ENCODE assay signal across 17 mouse cellular contexts in the genomic region with DNA sequence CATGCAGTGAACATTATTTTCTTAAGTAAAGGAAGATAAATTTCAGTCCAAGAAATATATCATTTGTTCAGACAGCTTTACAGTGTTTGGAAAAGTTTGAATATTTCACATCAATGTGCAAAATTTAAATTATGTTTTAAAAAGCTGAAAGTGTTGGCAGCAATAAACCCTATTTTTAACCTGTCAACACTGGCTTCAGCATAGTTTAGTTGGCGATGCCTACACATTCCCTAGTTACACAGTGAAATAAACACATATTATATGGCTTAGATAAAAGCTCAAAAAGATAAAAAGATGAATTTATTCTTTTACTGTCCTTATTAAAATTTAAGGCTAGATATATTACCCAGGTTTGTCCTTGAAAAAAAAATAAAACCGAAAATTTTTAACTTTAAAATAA.
"Had no signal": no experiment of that assay in that cellular context is flagged by ENCODE, and none has a peak within 500 bp of the region (broad histone marks: within the 10 kb centered on the region; RNA-seq: fewer than 3 reads in every experiment).

No protein-coding gene starts in this region.

- H3K9me3 ChIP-seq: lung, embryonic 15.5 days; megakaryocyte, embryonic 14.5 days; midbrain, embryonic 13.5 days; midbrain, embryonic 15.5 days; neural tube, embryonic 12.5 days; stomach, embryonic 15.5 days had no signal

- H3K27ac ChIP-seq: lung, embryonic 15.5 days; macrophage; midbrain, embryonic 13.5 days; midbrain, embryonic 15.5 days; neural tube, embryonic 12.5 days; stomach, embryonic 15.5 days; stomach, postnatal 0 days had no signal

- DNase-seq: lung, adult 2 months; lung, postnatal 14 days; lung, postnatal 36 days; right cerebral cortex, postnatal 14 days; thymus, adult 18-20 months; thymus, postnatal 14 days; thymus, postnatal 36 days had no signal

- H3K36me3 ChIP-seq: lung, embryonic 15.5 days; midbrain, embryonic 13.5 days; midbrain, embryonic 15.5 days; neural tube, embryonic 12.5 days; stomach, embryonic 15.5 days had no signal

- H3K4me3 ChIP-seq: lung, embryonic 15.5 days; megakaryocyte, embryonic 14.5 days; midbrain, embryonic 13.5 days; midbrain, embryonic 15.5 days; neural tube, embryonic 12.5 days; stomach, embryonic 15.5 days had no signal

- H3K4me2 ChIP-seq: lung, embryonic 15.5 days; midbrain, embryonic 11.5 days; midbrain, embryonic 13.5 days; midbrain, embryonic 15.5 days; neural tube, embryonic 12.5 days; stomach, embryonic 15.5 days had no signal

- ATAC-seq: lung, postnatal 0 days; midbrain, embryonic 13.5 days; midbrain, embryonic 15.5 days had no signal

- H3K4me1 ChIP-seq: lung, embryonic 15.5 days; megakaryocyte, embryonic 14.5 days; midbrain, embryonic 13.5 days; midbrain, embryonic 15.5 days; neural tube, embryonic 12.5 days; stomach, embryonic 15.5 days had no signal

- H3K9ac ChIP-seq: lung, embryonic 15.5 days; midbrain, embryonic 13.5 days; midbrain, embryonic 15.5 days; neural tube, embryonic 12.5 days; stomach, embryonic 15.5 days had no signal

- H3K27me3 ChIP-seq: lung, embryonic 15.5 days; megakaryocyte, embryonic 14.5 days; midbrain, embryonic 13.5 days; midbrain, embryonic 15.5 days; neural tube, embryonic 12.5 days; stomach, embryonic 15.5 days had no signal
